Mouse (Mus musculus) stomach, postnatal 0 days (tissue): ENCODE measurements around the gene Snn. TPM values are rescaled to one million over a fixed set of nuclear protein-coding genes. Genes with fewer than 3 reads are reported as not detected.

ENCODE experiments used
- ATAC-seq: fragments of 200-750 bp; cut with Nextera tagmentation; 2 replicates; pipeline ENCODE4 v1.8.0; 2017; ENCODE audit not compliant: low FRiP score, low TSS enrichment
- DNase-seq: peaks from one replicate; pipeline ENCODE4 v3.0.0-alpha.2; 2016; ENCODE audit warnings: low spot score
- H3K27ac ChIP-seq: fragments of 300-500 bp; sonication (generic); replicated peaks from 2 replicates; pipeline ENCODE4 v1.5.1; 2014; ENCODE audit warnings: mild to moderate bottlenecking, control low read depth
- H3K27me3 ChIP-seq: fragments of 300-500 bp; sonication (generic); 2 replicates; pipeline ENCODE4 v1.6.1; 2014; ENCODE audit warnings: low read length; ENCODE audit not compliant: control insufficient read depth, insufficient read depth
- H3K36me3 ChIP-seq: fragments of 300-500 bp; sonication (generic); 2 replicates; pipeline ENCODE4 v1.6.1; 2014; ENCODE audit warnings: low read length, mixed read lengths; ENCODE audit not compliant: control insufficient read depth, insufficient read depth
- H3K4me1 ChIP-seq: fragments of 300-500 bp; sonication (generic); replicated peaks from 2 replicates; pipeline ENCODE4 v1.6.1; 2014; ENCODE audit warnings: antibody characterized with exemption; ENCODE audit not compliant: control insufficient read depth, insufficient read depth
- H3K4me2 ChIP-seq: fragments of 300-500 bp; sonication (generic); replicated peaks from 2 replicates; pipeline ENCODE4 v1.6.1; 2014; ENCODE audit warnings: low read depth, mild to moderate bottlenecking, control low read depth, moderate library complexity
- H3K4me3 ChIP-seq: fragments of 300-500 bp; sonication (generic); 2 replicates; pipeline ENCODE4 v1.5.1; 2014; ENCODE audit warnings: low read depth, low read length, control low read depth
- H3K9ac ChIP-seq: fragments of 300-500 bp; sonication (generic); 2 replicates; pipeline ENCODE4 v1.6.1; 2014; ENCODE audit warnings: mild to moderate bottlenecking, low read length, control low read depth, mixed read lengths
- H3K9me3 ChIP-seq: fragments of 300-500 bp; sonication (generic); 2 replicates; pipeline ENCODE4 v1.6.1; 2016; ENCODE audit warnings: low read length; ENCODE audit not compliant: control insufficient read depth
- CTCF ChIP-seq: IDR thresholded peaks from 2 replicates; pipeline ENCODE4 v1.5.1; 2016; ENCODE audit warnings: antibody characterized with exemption, low read depth, mild to moderate bottlenecking, moderate library complexity
- EP300 ChIP-seq: optimal IDR thresholded peaks from 2 replicates; pipeline ENCODE3; 2016; ENCODE audit warnings: antibody characterized with exemption
- WGBS: fragments of 180-500 bp; shearing (Covaris S2); extraction: QIAGEN DNeasy Blood & Tissue Kit; methylation state at CpG from one replicate; pipeline ENCODE4 v1.1.7; 2014; 5-methylcytosine and 5-hydroxymethylcytosine counted together
- polyA plus RNA-seq: library from polyadenylated mRNA; unstranded; fragments of >200 nt; fragmentation: Nextera tagmentation; extraction: Ambion mirVana; gene quantifications from 2 replicates; pipeline ENCODE4 v1.2.1, GENCODE M21; 2015

The Snn gene
- polyA plus RNA-seq, 1 experiment from 2014 or later: 11.8 TPM

- no peak for ATAC-seq
- Histone ChIP-seq H3K27me3 (no peaks in the 10 kb centered on the region), H3K27ac (no peak overlapping the region), H3K9ac (no peak overlapping the region), H3K4me2 (no peak overlapping the region), H3K4me3 (no peak overlapping the region), H3K36me3 (peaks cover 30% of the 10 kb centered on the region), H3K4me1 (no peaks in the 10 kb centered on the region), H3K9me3 (no peaks in the 10 kb centered on the region)
- TF ChIP-seq CTCF (no peak), EP300 (no peak)
- DNase-seq: no peak
- WGBS: 86% methylated on average over 8 of the region's 8 CpGs
Measured at GRCm38 (mm10) chr16:11084181-11084580, 23.4 kb downstream of the Snn start.

- ATAC-seq (no peak), DNase-seq (no peak)
- Histone ChIP-seq H3K9me3 (no peaks in the 10 kb centered on the region), H3K4me2 (no peak overlapping the region), H3K4me3 (no peak overlapping the region), H3K9ac (no peak overlapping the region), H3K4me1 (no peaks in the 10 kb centered on the region), H3K36me3 (peaks cover 30% of the 10 kb centered on the region), H3K27me3 (no peaks in the 10 kb centered on the region), H3K27ac (no peak overlapping the region)
- TF ChIP-seq EP300 (no peak), CTCF (no peak)
- whole genome bisulfite sequencing: 92% methylated on average over 3 of the region's 3 CpGs
Measured at GRCm38 (mm10) chr16:11086299-11086698, 25.6 kb downstream of the Snn start.

GRCm38 (mm10) chr16:11086856-11087588 is 26.3 kb downstream of the Snn start:
- TF ChIP-seq CTCF (peak; percentile 37), EP300 (no peak)
- H3K4me1 ChIP-seq: no peaks in the 10 kb centered on the region
- DNase-seq: no peak
- no peaks in the 10 kb centered on the region for H3K27me3 ChIP-seq
- no peak overlapping the region for H3K4me2 ChIP-seq
- no peak for ATAC-seq
- WGBS: 87% methylated on average over 5 of the region's 5 CpGs
- no peak overlapping the region for H3K9ac ChIP-seq
- H3K9me3 ChIP-seq: no peaks in the 10 kb centered on the region
- peaks cover 29% of the 10 kb centered on the region for H3K36me3 ChIP-seq
- no peak overlapping the region for H3K27ac ChIP-seq
- no peak overlapping the region for H3K4me3 ChIP-seq

- no peaks in the 10 kb centered on the region for H3K4me1 ChIP-seq
- no peaks in the 10 kb centered on the region for H3K9me3 ChIP-seq
- 79% methylated on average over 10 of the region's 10 CpGs for WGBS
- ATAC-seq: no peak
- H3K27ac ChIP-seq: no peak overlapping the region
- no peak overlapping the region for H3K4me3 ChIP-seq
- peaks cover 17% of the 10 kb centered on the region for H3K36me3 ChIP-seq
- DNase-seq: no peak
- no peak overlapping the region for H3K9ac ChIP-seq
- H3K4me2 ChIP-seq: no peak overlapping the region
- no peaks in the 10 kb centered on the region for H3K27me3 ChIP-seq
- no peak for TF ChIP-seq EP300
- no peak for TF ChIP-seq CTCF
Measured at GRCm38 (mm10) chr16:11090836-11091570, 30.3 kb downstream of the Snn start.

- H3K9ac ChIP-seq: no peak overlapping the region
- no peaks in the 10 kb centered on the region for H3K9me3 ChIP-seq
- H3K4me2 ChIP-seq: no peak overlapping the region
- no peak overlapping the region for H3K27ac ChIP-seq
- ATAC-seq (no peak), DNase-seq (no peak)
- TF ChIP-seq EP300 (no peak), CTCF (no peak)
- no peak overlapping the region for H3K4me3 ChIP-seq
- no peaks in the 10 kb centered on the region for H3K27me3 ChIP-seq
- 66% methylated on average over 4 of the region's 4 CpGs for WGBS
- H3K36me3 ChIP-seq: peaks cover 13% of the 10 kb centered on the region
- no peaks in the 10 kb centered on the region for H3K4me1 ChIP-seq
Measured at GRCm38 (mm10) chr16:11092061-11092460, 31.3 kb downstream of the Snn start.

GRCm38 (mm10) chr16:11092523-11092922 is 31.8 kb downstream of the Snn start:
- DNase-seq: no peak

More at GRCm38 (mm10) chr16:11092523-11092922, 31.8 kb downstream of the Snn start:
- H3K27ac ChIP-seq: no peak overlapping the region
- no peaks in the 10 kb centered on the region for H3K27me3 ChIP-seq
- no peak for ATAC-seq
- TF ChIP-seq EP300 (no peak), CTCF (no peak)
- WGBS: 62% methylated on average over 3 of the region's 3 CpGs
- no peak overlapping the region for H3K4me3 ChIP-seq
- no peaks in the 10 kb centered on the region for H3K9me3 ChIP-seq
- peaks cover 12% of the 10 kb centered on the region for H3K36me3 ChIP-seq
- no peak overlapping the region for H3K9ac ChIP-seq
- H3K4me2 ChIP-seq: no peak overlapping the region
- H3K4me1 ChIP-seq: no peaks in the 10 kb centered on the region
